Mouse (Mus musculus): ENCODE data around the gene Dnajc5.

Dnajc5 gene

DNA sequence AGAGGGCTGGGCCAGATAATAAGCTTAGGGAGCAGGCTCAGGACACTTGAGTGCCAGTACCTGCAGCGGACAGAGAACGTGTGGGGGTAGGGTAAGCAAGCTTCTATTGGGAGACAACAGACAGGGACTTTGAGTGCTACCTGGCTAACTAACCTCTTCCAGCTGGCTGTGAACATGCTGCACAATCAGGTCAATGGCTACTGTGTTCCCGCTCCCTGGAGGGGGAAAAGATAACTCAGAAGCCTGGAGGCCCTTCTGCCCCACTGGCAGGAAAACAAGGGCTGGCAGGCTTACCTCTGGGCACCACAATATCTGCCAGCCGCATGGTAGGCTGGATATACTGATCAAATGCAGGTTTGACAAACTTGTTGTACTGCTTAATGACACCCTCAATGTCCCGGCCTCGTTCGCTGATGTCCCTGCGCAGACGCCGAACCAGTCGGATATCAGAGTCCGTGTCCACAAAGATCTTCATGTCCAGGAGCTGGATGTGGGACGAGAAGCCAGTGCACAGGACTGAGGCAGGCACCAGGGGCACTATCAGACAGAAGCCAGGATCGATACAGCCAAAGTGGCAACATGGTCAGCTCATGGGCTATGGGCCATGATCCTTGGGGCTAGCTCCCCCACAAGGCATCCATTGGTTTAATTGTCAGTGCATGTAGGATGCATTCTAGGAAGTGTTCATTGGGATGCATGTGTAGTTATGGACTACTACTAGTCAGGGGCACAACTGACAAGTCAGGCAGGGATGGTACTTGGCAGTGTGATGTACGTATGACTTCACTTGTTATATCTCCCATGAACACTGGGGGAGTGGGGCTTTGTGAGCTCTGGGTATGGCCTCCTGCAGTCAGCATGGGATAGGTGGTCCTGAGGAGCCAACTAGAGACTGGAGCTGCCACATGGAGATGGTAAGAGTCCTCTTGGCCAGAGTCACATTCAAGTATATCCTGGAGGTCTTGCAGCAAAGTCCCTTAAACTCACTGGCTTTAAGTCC is 52.9 kb downstream of the Dnajc5 start:
- no peak for DNase-seq (ENCODE audit: low read depth)

DNA sequence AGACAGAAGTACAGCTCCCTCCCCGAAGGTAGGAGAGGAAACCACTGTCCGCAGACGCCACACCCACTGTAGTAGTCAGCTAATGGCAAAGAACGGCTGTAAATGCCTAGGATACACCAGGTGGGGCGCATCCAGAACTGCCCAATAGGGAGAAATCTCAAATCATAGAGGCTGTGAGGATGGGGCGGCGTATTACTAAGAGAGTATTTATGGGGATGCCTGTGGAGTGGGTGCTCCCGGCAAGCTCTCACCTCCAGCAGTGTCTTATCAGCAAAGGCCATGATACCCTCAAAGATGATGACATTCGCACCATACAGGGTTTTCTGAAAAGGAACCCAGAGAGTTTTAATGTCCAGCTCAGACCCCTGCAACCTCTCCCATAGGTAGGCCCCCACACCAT is 53.7 kb downstream of the Dnajc5 start:
- no peak for DNase-seq (ENCODE audit: low read depth)

- DNase-seq (ENCODE audit: low read depth): no peak
Measured at GRCm38 (mm10) chr2:181574921-181575545, 54.7 kb downstream of the Dnajc5 start.

DNA sequence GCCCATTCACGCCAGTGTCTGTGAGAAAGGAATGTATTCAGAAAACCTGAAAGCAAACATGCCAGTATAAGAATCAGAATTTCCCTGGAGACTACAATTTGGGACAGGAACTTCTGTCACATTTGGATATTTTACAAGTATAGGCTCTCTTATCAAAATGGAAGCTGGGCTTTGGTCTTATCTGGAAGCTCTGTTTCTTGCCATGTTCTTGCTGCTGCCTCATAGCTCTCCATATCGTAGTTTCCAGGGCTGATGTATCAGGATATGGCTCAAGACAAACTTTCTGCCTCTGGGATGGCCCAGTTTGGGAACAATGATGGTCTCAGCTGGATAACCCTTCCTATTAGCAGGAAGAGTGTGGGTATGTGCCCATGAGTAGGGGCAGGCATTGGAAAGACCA is 56.3 kb downstream of the Dnajc5 start:
- DNase-seq (ENCODE audit: low read depth): no peak

DNA sequence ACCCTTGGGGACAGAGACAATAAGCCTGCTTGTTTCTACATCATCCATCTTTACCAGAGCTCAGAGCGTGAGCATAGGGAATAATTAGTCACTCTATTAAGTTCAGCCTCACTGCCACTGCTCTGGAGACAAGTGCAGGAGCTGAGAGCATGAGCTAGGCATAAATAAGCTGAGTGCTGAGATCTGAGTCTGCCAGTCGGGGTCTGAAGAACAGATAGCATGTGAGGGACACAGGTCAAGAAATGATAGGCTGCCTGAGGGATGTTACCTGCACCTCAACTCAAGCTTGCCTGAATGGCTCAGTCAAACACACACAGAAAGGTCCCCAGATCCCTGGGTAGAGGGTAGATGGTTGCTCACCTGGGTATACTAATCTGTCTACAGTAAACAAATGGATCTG is 56.8 kb downstream of the Dnajc5 start:
- DNase-seq (ENCODE audit: low read depth): no peak

GRCm38 (mm10) chr2:181577981-181578581 is 57.8 kb downstream of the Dnajc5 start:
- DNase-seq (ENCODE audit: low read depth): peak; percentile 57

DNA sequence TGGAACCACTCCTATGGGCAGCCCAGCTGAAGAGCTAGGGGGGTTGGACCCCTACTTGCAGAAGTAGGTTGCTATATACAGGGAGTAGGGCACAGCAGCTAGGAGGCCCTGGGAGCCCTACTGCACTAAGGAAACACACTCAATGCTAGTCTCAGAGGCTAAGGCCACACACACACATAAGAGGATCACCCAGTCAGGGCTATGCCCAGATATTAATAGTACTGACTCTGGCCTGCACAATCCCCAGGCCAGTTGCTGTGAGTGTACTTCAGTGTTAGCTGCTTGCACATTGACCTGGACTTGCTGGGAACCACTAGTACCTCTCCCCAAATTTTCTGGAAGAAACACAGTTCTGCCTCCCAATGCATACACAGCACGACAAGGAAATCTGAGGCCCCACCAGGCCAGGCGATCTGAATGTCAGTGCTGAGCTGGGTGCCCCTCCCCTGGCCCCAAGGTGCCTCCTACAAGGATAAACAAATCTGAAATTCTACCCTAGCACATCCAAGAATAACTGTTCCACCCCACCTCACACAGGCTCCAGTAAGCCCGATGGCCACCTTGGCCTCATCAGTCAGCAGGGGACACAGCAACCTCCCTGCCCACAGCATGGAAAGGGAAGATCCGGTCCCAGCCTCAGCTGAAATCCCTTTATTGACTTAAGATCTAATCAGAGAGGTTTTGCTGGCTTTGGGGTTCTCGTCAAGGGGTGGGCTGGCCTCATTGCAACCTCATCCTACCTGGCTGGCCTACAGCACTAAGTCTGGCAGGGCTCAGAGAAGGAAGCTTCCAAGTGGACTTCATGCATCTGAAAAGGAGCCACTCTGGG is 58.7 kb downstream of the Dnajc5 start:
- DNase-seq (ENCODE audit: low read depth): no peak

GRCm38 (mm10) chr2:181579681-181580080 is 59.4 kb downstream of the Dnajc5 start:
- DNase-seq (ENCODE audit: low read depth): no peak

DNA sequence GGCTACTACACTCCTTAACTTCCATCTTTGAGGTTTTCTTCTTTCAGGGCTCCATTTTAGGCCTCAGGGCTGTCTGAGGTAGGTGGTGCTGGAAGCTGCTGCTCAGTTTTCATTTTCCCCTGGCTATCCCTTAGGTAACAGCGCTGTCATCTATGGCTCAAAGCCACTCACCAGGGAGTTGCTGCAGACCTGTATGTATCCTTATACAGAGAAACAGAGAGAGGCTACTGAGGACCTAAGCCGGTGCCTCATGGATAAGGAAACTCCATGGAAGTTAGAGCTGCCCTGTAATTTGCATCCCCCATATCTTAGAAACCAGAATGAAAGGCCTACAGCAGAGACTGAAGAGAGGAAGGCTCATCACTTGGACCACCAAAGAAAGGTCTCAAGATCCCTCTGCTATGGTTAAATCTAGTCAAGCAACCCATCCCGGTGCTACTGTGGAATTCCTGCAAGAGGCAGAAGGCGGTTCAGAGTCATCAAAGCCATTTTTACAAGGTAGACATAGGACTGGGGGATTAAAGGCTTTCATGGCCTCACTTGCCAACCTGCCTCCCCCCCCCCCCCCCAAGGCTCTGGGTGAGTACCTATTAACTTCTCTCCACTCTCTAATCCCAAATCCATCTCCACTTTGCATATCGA is 60.0 kb downstream of the Dnajc5 start:
- no peak for DNase-seq (ENCODE audit: low read depth)

GRCm38 (mm10) chr2:181581016-181581401 is 60.7 kb downstream of the Dnajc5 start:
- DNase-seq (ENCODE audit: low read depth): peak; percentile 87

DNA sequence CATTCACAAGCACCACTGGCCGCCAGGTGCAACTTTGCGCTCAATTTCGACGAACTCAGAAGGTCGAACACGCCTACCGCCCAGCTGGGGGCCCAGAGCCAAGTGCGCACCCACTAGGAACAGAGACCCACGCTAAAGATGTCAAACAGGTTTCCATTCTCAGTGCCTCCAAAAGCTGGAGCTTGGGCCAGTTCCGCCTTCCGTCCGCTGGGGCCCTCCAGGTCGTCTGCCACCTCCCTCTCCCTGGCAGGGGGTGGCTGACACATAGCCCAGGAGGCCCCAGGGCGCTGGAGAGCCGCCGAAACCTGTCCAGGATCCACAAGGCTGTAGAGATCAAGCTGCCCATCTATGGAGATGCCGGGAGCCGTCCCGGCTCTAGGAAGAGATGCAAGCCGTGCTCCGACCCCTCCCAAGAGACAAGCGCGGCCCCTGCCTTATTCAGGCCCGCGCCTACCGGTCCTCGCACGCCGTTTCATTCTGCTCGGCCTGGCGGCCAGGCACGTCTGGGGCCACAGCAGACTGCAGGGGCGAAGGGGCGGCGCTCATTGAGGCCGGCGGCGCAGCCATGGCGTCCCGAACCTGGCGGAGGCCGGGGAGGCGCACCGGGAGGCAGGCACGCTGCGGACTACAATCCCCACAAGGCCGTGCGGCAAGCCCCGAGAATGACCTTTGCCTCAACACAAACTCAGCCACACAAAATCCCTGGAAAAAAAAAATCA is 61.3 kb downstream of the Dnajc5 start:
- DNase-seq (ENCODE audit: low read depth): peak; percentile 63

- no peak for DNase-seq (ENCODE audit: low read depth)
Measured at GRCm38 (mm10) chr2:181582358-181582757, 62.1 kb downstream of the Dnajc5 start.

DNA sequence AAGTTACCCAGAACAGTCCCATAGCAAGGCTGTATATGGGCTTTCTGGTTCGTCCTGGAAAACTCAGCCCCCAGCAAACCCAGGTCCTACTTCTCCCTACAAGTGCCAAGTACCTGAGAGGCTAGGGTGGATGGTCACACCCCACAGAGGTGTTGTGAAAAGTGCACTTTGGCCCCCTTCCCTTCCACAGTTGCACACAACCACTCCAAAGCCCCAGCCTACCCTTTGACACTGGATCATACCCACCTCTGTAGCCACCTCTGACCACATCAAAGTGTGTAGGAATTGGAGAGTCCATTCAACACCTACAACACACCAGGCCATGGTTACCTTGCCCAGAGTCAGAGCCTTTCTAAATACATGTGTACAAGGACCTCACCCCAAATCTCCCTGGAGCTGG is 62.7 kb downstream of the Dnajc5 start:
- DNase-seq (ENCODE audit: low read depth): no peak

DNA sequence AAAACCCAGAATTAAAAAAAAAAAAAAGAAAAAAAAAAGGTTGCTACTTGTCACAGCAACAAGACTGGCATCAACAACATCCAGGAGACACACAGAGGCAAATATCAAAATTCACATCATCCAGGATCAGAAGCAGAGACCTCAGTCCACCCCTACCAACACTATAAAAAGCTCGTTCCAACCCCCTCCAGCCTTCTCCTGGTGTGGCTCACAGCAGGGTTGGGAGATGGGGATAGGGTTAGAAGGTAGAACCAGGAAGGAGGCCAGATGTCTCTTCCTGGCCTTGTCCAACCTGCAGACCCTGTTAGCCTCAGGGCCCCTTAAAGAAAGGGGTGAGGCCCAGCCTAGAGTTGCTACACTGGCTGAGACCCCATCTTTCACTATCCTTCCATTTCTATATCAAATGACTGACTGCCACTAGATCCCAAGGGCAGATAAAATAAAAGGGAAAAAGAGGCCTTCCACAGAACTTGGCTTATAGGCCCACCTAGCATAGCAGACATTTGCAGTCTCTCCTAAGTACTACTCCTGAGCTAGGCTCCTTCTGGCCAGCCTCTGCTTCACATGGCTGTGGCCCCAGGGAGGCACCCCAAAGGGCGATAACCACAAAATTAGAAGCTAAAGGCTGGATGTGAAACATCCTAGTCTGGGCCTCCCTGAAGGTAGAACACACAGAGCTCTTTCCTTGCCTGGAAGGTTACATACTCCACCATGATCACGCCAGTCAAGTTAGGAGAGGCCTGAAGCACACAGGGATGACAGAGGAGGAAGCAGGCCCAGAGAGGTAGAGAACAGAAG is 63.4 kb downstream of the Dnajc5 start:
- DNase-seq (ENCODE audit: low read depth): no peak

DNA sequence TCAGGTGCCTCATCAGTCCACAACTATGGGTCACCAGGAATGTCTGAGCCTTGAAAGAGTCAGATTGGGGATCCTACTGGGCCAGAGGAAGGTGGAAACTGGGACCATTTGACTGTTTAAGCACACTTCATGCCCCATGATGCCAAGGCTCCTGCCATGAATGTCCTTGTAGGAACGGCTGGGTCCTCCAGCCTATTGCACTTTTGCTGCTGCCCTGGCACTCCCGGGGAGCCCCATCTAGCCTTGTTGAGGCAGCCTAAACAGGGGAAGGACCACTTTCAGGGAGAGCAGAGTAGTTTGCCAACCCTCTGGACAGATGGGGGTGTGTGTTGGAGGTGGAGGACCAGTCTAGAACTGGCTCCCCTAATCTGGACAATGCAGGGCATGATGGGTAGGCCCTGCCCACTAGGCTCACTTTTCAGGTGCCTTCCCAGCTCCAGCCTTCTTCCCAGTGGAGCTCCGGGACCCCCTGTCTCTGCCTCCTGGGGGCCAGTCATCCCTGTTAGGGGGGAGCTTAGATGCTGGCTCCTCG is 64.2 kb downstream of the Dnajc5 start, which contains the start of gene Uckl1:
Gene Uckl1, minus strand, starts transcription at position 482 of the 532 bp plus-strand sequence.
- DNase-seq (ENCODE audit: low read depth): no peak

DNA sequence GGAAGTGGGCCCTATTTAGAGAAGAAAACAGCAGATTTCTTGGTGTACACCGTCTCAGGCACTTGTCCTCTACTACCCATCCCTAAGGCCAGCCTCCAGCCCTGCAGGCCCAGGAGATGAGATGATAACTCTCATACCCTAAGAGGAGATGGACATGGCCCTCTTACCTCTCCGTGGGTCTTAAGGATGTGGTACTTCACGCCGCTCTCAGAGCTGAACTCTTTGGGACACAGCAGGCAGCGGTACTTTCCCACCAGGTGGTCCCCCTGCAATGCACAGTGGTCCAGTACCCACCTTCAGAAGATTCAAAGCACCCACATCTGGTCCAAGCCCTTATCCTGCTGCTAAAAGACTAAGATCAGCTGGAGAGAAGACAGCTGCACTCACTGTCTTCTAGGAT is 65.2 kb downstream of the Dnajc5 start:
- DNase-seq (ENCODE audit: low read depth): no peak

- DNase-seq (ENCODE audit: low read depth): no peak
Measured at GRCm38 (mm10) chr2:181586124-181586523, 65.8 kb downstream of the Dnajc5 start.

DNA sequence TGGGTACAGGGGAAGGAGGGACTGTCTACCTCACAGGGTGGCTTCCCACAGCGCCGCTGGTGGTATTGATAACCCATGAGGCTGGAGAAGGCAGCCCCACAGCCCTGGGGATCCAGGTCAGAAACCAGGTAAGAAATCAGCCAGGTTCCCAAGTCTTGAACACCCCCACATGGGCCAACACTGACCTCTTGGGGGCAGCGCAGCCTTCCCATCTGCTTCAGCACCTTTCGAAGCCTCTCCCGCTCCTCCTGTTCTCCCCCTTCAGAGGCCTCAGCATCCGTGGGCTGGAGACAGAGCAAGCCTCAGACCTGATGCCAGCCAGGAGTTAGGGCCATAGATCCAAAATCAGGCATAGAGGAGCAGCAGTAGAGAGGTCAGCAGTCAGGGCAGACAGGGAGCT is 67.5 kb downstream of the Dnajc5 start:
- no peak for DNase-seq (ENCODE audit: low read depth)

DNA sequence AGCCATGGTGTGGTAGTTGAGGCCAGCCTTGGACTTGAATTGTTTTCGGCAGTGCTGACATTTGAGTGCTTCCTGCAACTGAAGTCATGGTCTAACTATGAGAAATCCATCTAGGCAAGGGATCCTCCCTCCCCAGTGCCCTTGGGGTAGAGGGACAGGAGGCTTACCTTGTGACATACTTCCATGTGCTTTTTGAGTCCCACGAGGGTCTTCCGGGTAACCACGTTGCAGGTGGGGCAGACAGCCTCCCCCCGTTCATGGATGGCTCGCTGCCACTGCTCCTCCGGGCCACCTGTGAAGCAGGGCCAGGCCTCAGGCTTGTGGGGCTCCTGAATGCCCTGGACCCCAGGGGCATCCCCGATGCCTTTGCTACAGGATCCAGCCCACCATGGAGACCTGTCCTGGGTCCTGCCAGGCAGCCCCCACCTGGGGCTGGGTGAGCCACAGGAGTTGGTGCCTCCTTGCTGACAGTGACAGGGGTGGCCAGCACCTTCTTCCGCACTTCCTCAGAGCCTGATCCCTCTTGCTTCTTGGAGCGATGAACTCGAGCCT is 68.0 kb downstream of the Dnajc5 start:
- no peak for DNase-seq (ENCODE audit: low read depth)

Measured in c-Kit-positive CD71-positive TER-119-negative erythroid progenitor cells, embryonic 14.5 days (primary cell).